Mouse (Mus musculus): ENCODE measurements around the gene Coa3. TPM values are rescaled to one million over a fixed set of nuclear protein-coding genes. Genes with fewer than 3 reads are reported as not detected.

Coa3 gene
- polyA plus RNA-seq, 1 experiment: 194 TPM

GRCm38 (mm10) chr11:101269577-101270116 is 9.3 kb downstream of the Coa3 start:
- Histone ChIP-seq H3K4me1 (ENCODE audit: control insufficient read depth, insufficient read depth, low read length) (no peaks in the 10 kb centered on the region; the same call in 1 of the 2 replicates), H3K4me3 (replicated peaks; ENCODE audit: extremely low read depth, low read depth, low read length) (no peak overlapping the region)
- no peak for DNase-seq
- WGBS: 25% methylated on average over 10 of the region's 10 CpGs
- TF ChIP-seq POLR2A (IDR thresholded peaks at IDR 0.05; ENCODE audit: borderline replicate concordance, extremely low read depth, low read depth, low read length) (no peak), CTCF (IDR thresholded peaks at IDR 0.05; ENCODE audit: insufficient read depth, low read length) (no peak)

GRCm38 (mm10) chr11:101265906-101266305 is 13.0 kb downstream of the Coa3 start:
- H3K4me1 ChIP-seq (ENCODE audit: control insufficient read depth, insufficient read depth, low read length): peaks cover 8% of the 10 kb centered on the region
- no peak for DNase-seq
- no peak overlapping the region for H3K4me3 ChIP-seq (replicated peaks; ENCODE audit: extremely low read depth, low read depth, low read length)
- 51% methylated on average over 6 of the region's 6 CpGs for WGBS
- no peak for TF ChIP-seq CTCF (IDR thresholded peaks at IDR 0.05; ENCODE audit: insufficient read depth, low read length)
- TF ChIP-seq POLR2A (IDR thresholded peaks at IDR 0.05; ENCODE audit: borderline replicate concordance, extremely low read depth, low read depth, low read length): no peak

GRCm38 (mm10) chr11:101264954-101265471 is 13.9 kb downstream of the Coa3 start:
- DNase-seq: no peak
- Histone ChIP-seq H3K4me3 (replicated peaks; ENCODE audit: extremely low read depth, low read depth, low read length) (no peak overlapping the region), H3K4me1 (ENCODE audit: control insufficient read depth, insufficient read depth, low read length) (peaks cover 9% of the 10 kb centered on the region)
- 20% methylated on average over 31 of the region's 31 CpGs for WGBS
- TF ChIP-seq POLR2A (IDR thresholded peaks at IDR 0.05; ENCODE audit: borderline replicate concordance, extremely low read depth, low read depth, low read length): no peak
- TF ChIP-seq CTCF (IDR thresholded peaks at IDR 0.05; ENCODE audit: insufficient read depth, low read length): no peak

GRCm38 (mm10) chr11:101263989-101264280 is 15.0 kb downstream of the Coa3 start:
- Histone ChIP-seq H3K4me1 (ENCODE audit: control insufficient read depth, insufficient read depth, low read length) (peaks cover 11% of the 10 kb centered on the region), H3K4me3 (replicated peaks; ENCODE audit: extremely low read depth, low read depth, low read length) (no peak overlapping the region)
- no peak for TF ChIP-seq POLR2A (IDR thresholded peaks at IDR 0.05; ENCODE audit: borderline replicate concordance, extremely low read depth, low read depth, low read length)
- TF ChIP-seq CTCF (IDR thresholded peaks at IDR 0.05; ENCODE audit: insufficient read depth, low read length): no peak
- WGBS: 57% methylated on average over 3 of the region's 3 CpGs
- DNase-seq: no peak

GRCm38 (mm10) chr11:101263138-101263988 is 15.6 kb downstream of the Coa3 start:
- no peak overlapping the region for H3K4me3 ChIP-seq (replicated peaks; ENCODE audit: extremely low read depth, low read depth, low read length)
- WGBS: 29% methylated on average over 32 of the region's 32 CpGs
- no peak for TF ChIP-seq POLR2A (IDR thresholded peaks at IDR 0.05; ENCODE audit: borderline replicate concordance, extremely low read depth, low read depth, low read length)
- TF ChIP-seq CTCF (IDR thresholded peaks at IDR 0.05; ENCODE audit: insufficient read depth, low read length): no peak
- H3K4me1 ChIP-seq (ENCODE audit: control insufficient read depth, insufficient read depth, low read length): peaks cover 11% of the 10 kb centered on the region
- DNase-seq: no peak

- 14% methylated on average over 24 of the region's 24 CpGs for WGBS
- no peak for DNase-seq
- Histone ChIP-seq H3K4me3 (replicated peaks; ENCODE audit: extremely low read depth, low read depth, low read length) (no peak overlapping the region), H3K4me1 (ENCODE audit: control insufficient read depth, insufficient read depth, low read length) (peaks cover 11% of the 10 kb centered on the region)
- TF ChIP-seq POLR2A (IDR thresholded peaks at IDR 0.05; ENCODE audit: borderline replicate concordance, extremely low read depth, low read depth, low read length): no peak
- no peak for TF ChIP-seq CTCF (IDR thresholded peaks at IDR 0.05; ENCODE audit: insufficient read depth, low read length)
These were observed 16.5 kb downstream of the Coa3 start for GRCm38 (mm10) chr11:101262272-101262967.

- H3K4me3 ChIP-seq (replicated peaks; ENCODE audit: extremely low read depth, low read depth, low read length): peak overlapping the region; percentile 55
- 2% methylated on average over 30 of the region's 30 CpGs for WGBS
- peaks cover 11% of the 10 kb centered on the region for H3K4me1 ChIP-seq (ENCODE audit: control insufficient read depth, insufficient read depth, low read length)
- DNase-seq: peak; percentile 63
- TF ChIP-seq POLR2A (IDR thresholded peaks at IDR 0.05; ENCODE audit: borderline replicate concordance, extremely low read depth, low read depth, low read length): no peak
- no peak for TF ChIP-seq CTCF (IDR thresholded peaks at IDR 0.05; ENCODE audit: insufficient read depth, low read length)
These were observed 18.0 kb downstream of the Coa3 start for GRCm38 (mm10) chr11:101260826-101261380.

- WGBS: under 1% methylated on average over 43 of the region's 43 CpGs
- peak; percentile 33 for DNase-seq
- peaks cover 11% of the 10 kb centered on the region for H3K4me1 ChIP-seq (ENCODE audit: control insufficient read depth, insufficient read depth, low read length)
- peak within 1 kb of the TSS; percentile 55 for H3K4me3 ChIP-seq (replicated peaks; ENCODE audit: extremely low read depth, low read depth, low read length)
- TF ChIP-seq POLR2A (IDR thresholded peaks at IDR 0.05; ENCODE audit: borderline replicate concordance, extremely low read depth, low read depth, low read length) (peak; percentile 59; the same call in 1 of the 2 replicates), CTCF (IDR thresholded peaks at IDR 0.05; ENCODE audit: insufficient read depth, low read length) (no peak)
These were observed 18.7 kb downstream of the Coa3 start, which contains the start of gene Wnk4 for GRCm38 (mm10) chr11:101259948-101260825. Gene Wnk4, plus strand, starts transcription at chr11:101260567.
